Mouse (Mus musculus) neural tube, embryonic 10.5 days (tissue): Measurements from ENCODE around the gene Ryr1.

Experiments used
- DNase-seq: peaks from one replicate; pipeline ENCODE4 v3.0.0-alpha.2; 2017; ENCODE audit warnings: low spot score; ENCODE audit errors: extremely low spot score

The Ryr1 gene

DNA sequence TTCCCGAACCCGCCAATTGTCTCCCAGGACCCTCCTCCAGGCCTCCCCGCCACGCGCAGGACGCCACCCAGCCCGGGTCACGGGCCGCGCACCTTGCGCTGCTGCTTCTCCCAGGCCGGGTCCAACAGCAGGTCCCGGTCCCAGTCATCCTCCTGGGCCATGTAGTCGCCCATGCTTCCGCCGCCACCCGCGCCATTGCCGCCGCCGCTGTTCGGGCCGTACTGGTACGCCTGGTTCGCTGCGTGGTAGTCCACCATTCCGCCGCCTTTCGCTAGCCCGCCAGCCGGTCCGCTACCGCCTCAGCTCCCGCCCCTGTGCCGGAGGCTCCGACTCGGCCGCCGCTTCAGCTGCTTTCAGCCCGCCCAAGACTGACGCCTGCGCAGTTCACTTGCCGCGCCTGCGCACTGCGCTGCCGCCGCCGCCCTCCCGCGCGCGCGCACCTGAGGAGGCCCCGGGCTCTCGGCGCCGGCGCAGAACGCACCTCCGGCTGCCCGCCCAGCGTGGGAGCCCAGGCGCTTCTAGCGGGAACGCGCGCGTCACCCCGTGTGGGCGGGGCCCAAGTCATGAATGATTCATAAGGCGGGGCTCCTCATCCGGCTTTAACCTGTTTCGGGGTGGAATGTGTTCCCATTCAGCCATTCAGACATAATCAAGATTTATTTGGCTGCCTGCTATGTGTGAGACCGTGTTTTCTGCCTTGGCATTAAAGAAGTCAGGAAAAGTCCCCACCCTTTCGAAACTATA lies 162.9 kb downstream of the Ryr1 start, which contains the start of gene Actn4:
Actn4 (minus strand) TSS at position 414 of the 744 bp plus-strand sequence.
- peak; percentile 98 for DNase-seq

- DNase-seq = no peak
These were observed 163.4 kb downstream of the Ryr1 start for GRCm38 (mm10) chr7:28961584-28961926.

DNA sequence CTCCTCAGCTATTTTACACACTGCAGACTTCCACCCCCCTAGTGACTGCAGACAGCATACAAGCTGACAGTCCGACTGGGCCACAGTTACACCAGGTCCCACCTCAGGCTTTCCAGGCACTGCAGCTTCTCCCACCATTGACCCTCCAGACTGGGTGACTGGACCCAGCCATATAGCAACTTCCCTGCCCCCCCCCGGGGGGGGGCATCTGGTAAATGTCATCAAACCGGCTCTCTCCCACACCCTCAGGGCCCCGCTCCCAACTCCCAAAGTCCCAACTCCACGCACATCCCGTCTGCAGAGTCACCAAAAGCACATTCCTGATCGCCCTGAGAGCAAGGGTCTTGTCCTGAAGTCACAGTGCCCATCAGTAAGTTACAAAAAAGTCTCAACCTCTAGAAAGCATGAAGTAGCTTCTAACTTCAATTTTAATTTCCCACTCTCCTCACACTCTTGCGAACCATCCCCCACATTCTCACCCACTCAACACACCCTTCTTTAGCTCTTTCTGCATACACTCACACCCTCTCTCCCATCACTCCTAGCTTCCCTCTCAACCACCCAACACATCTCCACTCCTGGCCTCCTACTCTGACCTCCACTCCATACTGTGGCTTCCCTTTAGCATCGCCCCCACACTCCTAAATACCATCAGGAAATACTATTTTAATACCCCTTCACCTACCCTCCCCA lies 164.5 kb downstream of the Ryr1 start:
- DNase-seq = no peak

DNA sequence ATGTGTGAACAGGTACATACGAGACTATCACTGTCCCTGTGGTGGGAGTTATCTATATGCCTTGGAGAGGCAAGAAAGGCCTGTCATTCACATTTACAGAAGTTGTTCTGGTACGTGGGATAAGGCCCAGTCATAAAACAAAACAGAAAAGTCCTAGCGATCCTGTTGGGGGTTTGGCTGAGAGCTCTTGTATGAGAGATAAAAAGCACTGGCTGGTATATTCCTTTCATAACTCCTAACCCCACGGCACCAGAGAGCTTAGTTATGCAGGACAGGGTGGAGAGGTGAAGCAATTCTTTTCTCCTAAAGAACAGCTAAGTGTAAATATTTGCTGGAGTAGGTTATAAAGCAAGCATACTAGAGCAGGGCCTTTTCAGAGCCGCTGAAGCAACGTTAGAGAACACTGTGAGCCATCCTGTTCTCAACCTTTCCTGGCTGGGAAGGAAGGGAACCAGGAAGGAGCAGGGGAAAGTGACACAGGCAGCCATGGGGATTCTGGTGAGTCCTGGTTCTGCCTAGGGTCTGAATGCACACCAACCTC lies 165.4 kb downstream of the Ryr1 start:
- DNase-seq = no peak

GRCm38 (mm10) chr7:28958770-28959169 lies 166.2 kb downstream of the Ryr1 start:
- no peak for DNase-seq

GRCm38 (mm10) chr7:28957997-28958725 lies 166.8 kb downstream of the Ryr1 start:
- DNase-seq = no peak

- DNase-seq = no peak
These were observed 167.7 kb downstream of the Ryr1 start for GRCm38 (mm10) chr7:28957286-28957685.

- no peak for DNase-seq
These were observed 168.7 kb downstream of the Ryr1 start for GRCm38 (mm10) chr7:28956270-28956669.

GRCm38 (mm10) chr7:28955295-28955897 lies 169.6 kb downstream of the Ryr1 start:
- DNase-seq = no peak

DNA sequence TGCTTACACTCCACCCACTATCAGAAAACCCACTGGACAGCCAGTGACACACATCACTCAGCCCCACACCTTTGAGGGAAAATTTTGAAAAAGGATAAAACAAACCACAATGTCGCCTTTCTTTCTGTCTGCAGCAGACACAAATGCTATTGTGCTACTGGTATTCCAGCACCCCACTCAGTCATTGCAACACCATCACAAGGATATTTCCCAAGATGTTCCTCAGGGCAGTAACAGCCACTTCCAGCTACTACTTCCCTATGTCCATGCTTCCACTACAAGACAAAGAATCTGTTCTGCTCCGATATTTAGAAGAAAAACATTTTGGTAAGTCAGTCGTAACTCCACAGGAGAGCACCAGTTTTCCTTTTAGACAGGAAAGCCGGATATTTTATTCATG lies 170.2 kb downstream of the Ryr1 start:
- no peak for DNase-seq

DNA sequence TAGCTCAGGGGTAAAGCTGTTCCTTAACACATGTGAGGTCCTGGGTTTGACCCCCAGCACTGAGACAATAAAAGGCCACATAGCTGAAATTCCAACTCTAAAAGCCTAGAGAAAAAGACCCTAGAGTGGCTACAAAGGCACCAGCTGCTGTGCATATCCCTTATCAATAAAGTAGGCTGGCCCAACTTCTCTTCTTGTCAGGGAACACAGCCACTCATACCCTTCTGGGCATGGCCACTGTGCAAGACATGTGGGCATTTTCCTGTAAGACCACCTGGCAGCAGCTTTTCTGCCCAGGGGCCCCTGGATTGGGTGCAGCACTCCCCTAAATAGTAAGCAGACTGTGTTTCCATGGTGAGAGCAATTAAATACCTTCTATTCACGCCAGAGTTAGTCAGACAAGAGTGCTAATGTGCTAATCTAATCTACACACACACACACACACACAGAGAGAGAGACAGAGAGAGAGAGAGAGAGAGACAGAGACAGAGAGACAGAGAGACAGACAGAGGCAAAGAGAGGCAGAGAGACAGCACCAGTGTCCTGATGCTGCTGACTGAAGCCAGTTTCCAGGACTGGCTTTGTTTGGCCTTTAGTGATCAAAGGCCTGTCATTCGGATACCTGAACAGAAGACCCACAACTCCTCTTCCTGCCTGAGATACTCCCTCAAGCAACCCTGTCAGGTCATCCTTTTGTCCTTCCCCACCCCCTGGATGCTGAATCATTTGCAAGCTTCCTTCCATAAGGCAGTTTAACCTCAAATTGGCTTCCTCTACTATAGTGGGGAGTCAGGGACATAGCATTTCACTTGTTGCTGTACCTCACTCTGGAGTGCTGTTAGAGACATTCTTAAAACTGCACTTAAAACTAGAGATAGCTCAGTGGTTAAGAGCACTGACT lies 171.3 kb downstream of the Ryr1 start:
- peak; percentile 52 for DNase-seq
